Mouse (Mus musculus) spleen, adult 2 months (tissue): Measurements from ENCODE around the gene Rassf4. TPM values are rescaled to one million over a fixed set of nuclear protein-coding genes. Genes with fewer than 3 reads are reported as not detected.
"Not testable (repeated sequence)": the region's sequence is repeated elsewhere in the genome, so short reads cannot be mapped to it uniquely, and the experiment has no call there.

Experiments
- DNase-seq, 2 experiments: peaks; one replicate each; pipeline versions ENCODE4 v3.0.0 to v3.0.0-alpha.2; 2012 to 2021; ENCODE audit warnings: low spot score in 2 of 2, low read depth in 1 of 2
- H3K27ac ChIP-seq: fragments of 200-500 bp; 2 replicates; pipeline ENCODE4 v1.5.1; 2012; ENCODE audit warnings: low read length, inconsistent platforms; ENCODE audit not compliant: insufficient read depth
- H3K27me3 ChIP-seq: fragments of 200-500 bp; 2 replicates; pipeline ENCODE4 v1.6.1; 2012; ENCODE audit warnings: mild to moderate bottlenecking, moderate library complexity, low read length, inconsistent platforms; ENCODE audit not compliant: control insufficient read depth, insufficient read depth
- H3K36me3 ChIP-seq: fragments of 200-500 bp; 2 replicates; pipeline ENCODE4 v1.6.1; 2012; ENCODE audit warnings: mild to moderate bottlenecking, low read length, inconsistent platforms; ENCODE audit not compliant: control insufficient read depth, insufficient read depth
- H3K4me1 ChIP-seq: fragments of 200-500 bp; 2 replicates; pipeline ENCODE4 v1.6.1; 2011; ENCODE audit warnings: inconsistent platforms; ENCODE audit not compliant: control insufficient read depth, insufficient read depth, insufficient read length
- H3K4me3 ChIP-seq: fragments of 200-500 bp; 2 replicates; pipeline ENCODE4 v1.5.1; 2011; ENCODE audit warnings: mild to moderate bottlenecking, inconsistent platforms; ENCODE audit not compliant: insufficient read depth, insufficient read length; ENCODE audit errors: extremely low read depth
- CTCF ChIP-seq: fragments of 200-500 bp; IDR thresholded peaks from 2 replicates; pipeline ENCODE4 v1.5.1; 2011; ENCODE audit warnings: mild to moderate bottlenecking, inconsistent platforms; ENCODE audit not compliant: insufficient read depth, insufficient read length, insufficient replicate concordance; ENCODE audit errors: extremely low read depth
- POLR2A ChIP-seq: fragments of 200-500 bp; IDR thresholded peaks from 2 replicates; pipeline ENCODE4 v1.6.1; 2011; ENCODE audit warnings: low read depth, low read length, inconsistent platforms
- WGBS: fragments of 180-500 bp; shearing (Covaris S2); methylation state at CpG from one replicate; pipeline ENCODE4 v1.1.7; 2018; 5-methylcytosine and 5-hydroxymethylcytosine counted together
- polyA plus RNA-seq: library from polyadenylated mRNA; depleted of rRNA; stranded (reverse); fragments of >200 nt; gene quantifications from 2 replicates; pipeline ENCODE4 v1.2.3, GENCODE M21; 2012

Rassf4 gene
- polyA plus RNA-seq, 1 experiment, result 23.5 TPM

- DNase-seq, result peak; percentile 48 to 77
- no peaks in the 10 kb centered on the region; the same call in 1 of the 2 replicates for H3K4me1 ChIP-seq
- no peak overlapping the region for H3K27ac ChIP-seq
- 50% methylated on average over 1 of the region's 1 CpGs for WGBS
- H3K4me3 ChIP-seq, result no peak overlapping the region
- H3K27me3 ChIP-seq, result no peaks in the 10 kb centered on the region
- peaks cover 2% of the 10 kb centered on the region; the same call in 1 of the 2 replicates for H3K36me3 ChIP-seq
- TF ChIP-seq POLR2A (no peak), CTCF (peak; percentile 71; the same call in 1 of the 2 replicates)
These were observed 41.6 kb downstream of the Rassf4 start for GRCm38 (mm10) chr6:116632129-116632528.

GRCm38 (mm10) chr6:116629766-116630165 is 44.0 kb downstream of the Rassf4 start:
- Histone ChIP-seq H3K4me3 (no peak overlapping the region), H3K4me1 (no peaks in the 10 kb centered on the region; the same call in 1 of the 2 replicates), H3K27ac (no peak overlapping the region), H3K36me3 (no peaks in the 10 kb centered on the region; the same call in 1 of the 2 replicates), H3K27me3 (no peaks in the 10 kb centered on the region)
- DNase-seq, result no peak
- 86% methylated on average over 10 of the region's 10 CpGs for WGBS
- TF ChIP-seq CTCF (no peak), POLR2A (no peak)

- no peaks in the 10 kb centered on the region; the same call in 1 of the 2 replicates for H3K4me1 ChIP-seq
- WGBS, result 1% methylated on average over 43 of the region's 56 CpGs
- H3K27ac ChIP-seq, result peak within 1 kb of the TSS; percentile 63
- no peaks in the 10 kb centered on the region; the same call in 1 of the 2 replicates for H3K36me3 ChIP-seq
- H3K27me3 ChIP-seq, result no peaks in the 10 kb centered on the region
- peak within 1 kb of the TSS; percentile 90 for H3K4me3 ChIP-seq
- TF ChIP-seq CTCF, result no peak
- TF ChIP-seq POLR2A, result peak; percentile 29; the same call in 1 of the 2 replicates
- DNase-seq, result peak; percentile 22 to 52
These were observed 45.1 kb downstream of the Rassf4 start, which contains the start of gene Zfp422 for GRCm38 (mm10) chr6:116628539-116629171. Zfp422 (minus strand) TSS chr6:116628999.

GRCm38 (mm10) chr6:116628095-116628494 is 45.7 kb downstream of the Rassf4 start:
- no peaks in the 10 kb centered on the region; the same call in 1 of the 2 replicates for H3K4me1 ChIP-seq
- TF ChIP-seq POLR2A, result no peak
- no peak for TF ChIP-seq CTCF
- no peaks in the 10 kb centered on the region for H3K27me3 ChIP-seq
- H3K4me3 ChIP-seq, result peak overlapping the region; percentile 90
- DNase-seq, result no peak
- WGBS, result 9% methylated on average over 9 of the region's 9 CpGs
- H3K27ac ChIP-seq, result no peak overlapping the region
- no peaks in the 10 kb centered on the region; the same call in 1 of the 2 replicates for H3K36me3 ChIP-seq

GRCm38 (mm10) chr6:116626417-116626816 is 47.3 kb downstream of the Rassf4 start:
- H3K4me1 ChIP-seq, H3K4me3 ChIP-seq, H3K36me3 ChIP-seq, H3K27ac ChIP-seq, H3K27me3 ChIP-seq, DNase-seq: not testable (repeated sequence)
- WGBS, result 96% methylated on average over 9 of the region's 9 CpGs

- TF ChIP-seq POLR2A, result no peak
- no peak for TF ChIP-seq CTCF
- Histone ChIP-seq H3K27ac (no peak overlapping the region), H3K4me3 (no peak overlapping the region), H3K36me3 (no peaks in the 10 kb centered on the region; the same call in 1 of the 2 replicates), H3K4me1 (no peaks in the 10 kb centered on the region), H3K27me3 (no peaks in the 10 kb centered on the region)
- DNase-seq, result no peak
- WGBS, result 20% methylated on average over 8 of the region's 8 CpGs
These were observed 52.3 kb downstream of the Rassf4 start for GRCm38 (mm10) chr6:116621318-116622023.

- no peak for DNase-seq
- Histone ChIP-seq H3K4me1 (no peaks in the 10 kb centered on the region), H3K27ac (no peak overlapping the region)
These were observed 55.7 kb downstream of the Rassf4 start for GRCm38 (mm10) chr6:116618073-116618472.

More at GRCm38 (mm10) chr6:116618073-116618472, 55.7 kb downstream of the Rassf4 start:
- H3K27me3 ChIP-seq, result no peaks in the 10 kb centered on the region
- H3K4me3 ChIP-seq, result no peak overlapping the region
- H3K36me3 ChIP-seq, result no peaks in the 10 kb centered on the region
- TF ChIP-seq POLR2A (no peak), CTCF (no peak)
